ENCODE assay signal across 23 mouse cellular contexts in genomic region chr8:92858475-92859182, GRCm38 (mm10). TPM values are rescaled to one million over a fixed set of nuclear protein-coding genes. Genes with fewer than 3 reads are reported as not detected.
"Had no signal": no experiment of that assay in that cellular context is flagged by ENCODE, and none has a peak within 500 bp of the region (broad histone marks: within the 10 kb centered on the region; RNA-seq: fewer than 3 reads in every experiment).

No protein-coding gene starts in this region.

- H3K27ac ChIP-seq: lung, embryonic 15.5 days; macrophage; midbrain, embryonic 13.5 days; midbrain, embryonic 15.5 days; neural tube, embryonic 12.5 days; stomach, embryonic 15.5 days; stomach, postnatal 0 days had no signal

- H3K36me3 ChIP-seq: midbrain, embryonic 13.5 days; midbrain, embryonic 15.5 days; neural tube, embryonic 12.5 days; stomach, embryonic 15.5 days had no signal

- H3K4me1 ChIP-seq: neural tube, embryonic 12.5 days had no signal

- DNase-seq: liver, postnatal 0 days; lung, adult 2 months; lung, postnatal 14 days; lung, postnatal 36 days; right cerebral cortex, adult 18-20 months; right cerebral cortex, postnatal 25 days; right cerebral cortex, postnatal 4 days; spleen, adult 18-20 months; thymus, adult 2 months; thymus, postnatal 25 days; thymus, postnatal 4 days had no signal

- H3K4me3 ChIP-seq: lung, embryonic 15.5 days; megakaryocyte, embryonic 14.5 days; midbrain, embryonic 13.5 days; midbrain, embryonic 15.5 days; neural tube, embryonic 12.5 days; stomach, embryonic 15.5 days had no signal

- H3K27me3 ChIP-seq: lung, embryonic 15.5 days; stomach, embryonic 15.5 days had no signal

- H3K9me3 ChIP-seq: lung, embryonic 15.5 days; midbrain, embryonic 15.5 days; neural tube, embryonic 12.5 days; stomach, embryonic 15.5 days had no signal

- H3K4me2 ChIP-seq: lung, embryonic 15.5 days; midbrain, embryonic 11.5 days; midbrain, embryonic 13.5 days; midbrain, embryonic 15.5 days; neural tube, embryonic 12.5 days; stomach, embryonic 15.5 days had no signal

- H3K9ac ChIP-seq: liver, postnatal 0 days; lung, embryonic 15.5 days; midbrain, embryonic 13.5 days; midbrain, embryonic 15.5 days; neural tube, embryonic 12.5 days; stomach, embryonic 15.5 days had no signal

- ATAC-seq: liver, postnatal 0 days; lung, postnatal 0 days; midbrain, embryonic 13.5 days; midbrain, embryonic 15.5 days had no signal

RNA-seq across cellular contexts. Expression of gene Mmp2, which starts 31.5 kb away (rescaled TPM):
- total RNA-seq: monocyte, adult 5-6 weeks had no signal

RNA-seq across cellular contexts. Expression of gene Capns2, which starts 42.6 kb away (rescaled TPM):
- polyA plus RNA-seq: liver, postnatal 0 days; lung, postnatal 0 days; macrophage; small intestine, adult 2 months had no signal
